Mouse (Mus musculus): ENCODE data around the gene Ctss. TPM values are rescaled to one million over a fixed set of nuclear protein-coding genes. Genes with fewer than 3 reads are reported as not detected.

Gene Ctss
- polyA plus RNA-seq, 1 experiment from 2014 or later: 13.4 TPM

GRCm38 (mm10) chr3:95516614-95517041 is 10.0 kb upstream of the Ctss start:
- Histone ChIP-seq H3K27ac (replicated peaks) (peak overlapping the region; percentile 31; the same call in 1 of the 2 replicates), H3K4me2 (no peak overlapping the region), H3K4me1 (peaks cover 12% of the 10 kb centered on the region), H3K4me3 (no peak overlapping the region), H3K9me3 (no peaks in the 10 kb centered on the region), H3K27me3 (replicated peaks) (no peaks in the 10 kb centered on the region), H3K36me3 (no peaks in the 10 kb centered on the region), H3K9ac (no peak overlapping the region)
- ATAC-seq (ENCODE audit: extremely low read depth, insufficient number of reproducible peaks, low FRiP score, low TSS enrichment): no peak
- 59% methylated on average over 3 of the region's 3 CpGs for WGBS

DNA sequence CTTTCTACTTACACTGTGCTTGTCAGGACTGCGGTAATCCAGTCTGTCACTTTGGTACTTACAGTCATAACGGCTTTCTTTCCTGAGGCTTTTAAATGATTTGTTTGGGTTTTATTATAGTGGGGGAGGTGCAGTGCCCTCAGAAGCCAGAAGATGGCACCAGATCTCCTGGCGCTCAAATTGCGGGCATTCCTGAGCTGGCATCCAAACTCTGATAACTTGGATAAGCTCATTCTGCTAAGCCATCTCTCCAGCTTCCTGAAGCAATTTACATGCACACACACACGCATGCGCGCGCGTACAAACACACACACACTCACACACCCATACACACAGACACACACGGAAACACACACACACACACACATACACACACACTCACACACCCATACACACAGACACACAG is 9.1 kb upstream of the Ctss start:
- whole genome bisulfite sequencing: 20% methylated on average over 10 of the region's 10 CpGs
- Histone ChIP-seq H3K36me3 (no peaks in the 10 kb centered on the region), H3K9me3 (no peaks in the 10 kb centered on the region), H3K4me2 (peak overlapping the region; percentile 34; the same call in 1 of the 2 replicates), H3K27ac (replicated peaks) (peak overlapping the region; percentile 31), H3K9ac (peak overlapping the region; percentile 37; the same call in 1 of the 2 replicates), H3K27me3 (replicated peaks) (no peaks in the 10 kb centered on the region), H3K4me1 (peaks cover 12% of the 10 kb centered on the region), H3K4me3 (no peak overlapping the region)
- ATAC-seq (ENCODE audit: extremely low read depth, insufficient number of reproducible peaks, low FRiP score, low TSS enrichment): no peak

DNA sequence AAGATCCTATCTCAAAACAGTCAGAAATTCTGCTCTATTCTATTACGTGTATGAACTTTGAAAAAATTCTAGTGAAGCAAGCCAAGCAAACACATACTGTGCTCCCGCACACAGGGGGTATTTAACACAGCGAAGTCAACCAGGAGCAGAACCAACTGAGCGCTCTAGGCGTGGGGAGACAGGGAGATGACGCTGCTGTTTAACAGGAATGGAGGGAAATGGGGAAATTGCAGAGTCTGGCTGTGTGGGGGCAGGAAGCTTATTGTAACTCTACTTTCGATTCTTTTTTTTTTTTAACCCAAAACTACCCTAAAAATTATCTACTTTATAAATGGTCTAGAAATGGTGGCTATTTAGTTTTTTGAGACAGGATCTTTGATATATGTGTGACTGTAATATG is 7.7 kb upstream of the Ctss start:
- peak overlapping the region; percentile 39; the same call in 1 of the 2 replicates for H3K27ac ChIP-seq (replicated peaks)
- peaks cover 18% of the 10 kb centered on the region for H3K4me1 ChIP-seq
- ATAC-seq (ENCODE audit: extremely low read depth, insufficient number of reproducible peaks, low FRiP score, low TSS enrichment): no peak
- H3K9me3 ChIP-seq: no peaks in the 10 kb centered on the region
- no peak overlapping the region for H3K4me3 ChIP-seq
- no peak overlapping the region for H3K9ac ChIP-seq
- H3K27me3 ChIP-seq (replicated peaks): no peaks in the 10 kb centered on the region
- WGBS: 70% methylated on average over 7 of the region's 7 CpGs
- H3K4me2 ChIP-seq: no peak overlapping the region
- H3K36me3 ChIP-seq: no peaks in the 10 kb centered on the region

GRCm38 (mm10) chr3:95519315-95519714 is 7.3 kb upstream of the Ctss start:
- peak; percentile 37; the same call in 1 of the 2 replicates for ATAC-seq (ENCODE audit: extremely low read depth, insufficient number of reproducible peaks, low FRiP score, low TSS enrichment)
- H3K27me3 ChIP-seq (replicated peaks): no peaks in the 10 kb centered on the region
- H3K4me1 ChIP-seq: peaks cover 21% of the 10 kb centered on the region
- 61% methylated on average over 2 of the region's 2 CpGs for WGBS
- H3K4me3 ChIP-seq: no peak overlapping the region
- H3K4me2 ChIP-seq: no peak overlapping the region
- H3K36me3 ChIP-seq: no peaks in the 10 kb centered on the region
- peak overlapping the region; percentile 39; the same call in 1 of the 2 replicates for H3K27ac ChIP-seq (replicated peaks)
- no peaks in the 10 kb centered on the region for H3K9me3 ChIP-seq
- H3K9ac ChIP-seq: no peak overlapping the region

DNA sequence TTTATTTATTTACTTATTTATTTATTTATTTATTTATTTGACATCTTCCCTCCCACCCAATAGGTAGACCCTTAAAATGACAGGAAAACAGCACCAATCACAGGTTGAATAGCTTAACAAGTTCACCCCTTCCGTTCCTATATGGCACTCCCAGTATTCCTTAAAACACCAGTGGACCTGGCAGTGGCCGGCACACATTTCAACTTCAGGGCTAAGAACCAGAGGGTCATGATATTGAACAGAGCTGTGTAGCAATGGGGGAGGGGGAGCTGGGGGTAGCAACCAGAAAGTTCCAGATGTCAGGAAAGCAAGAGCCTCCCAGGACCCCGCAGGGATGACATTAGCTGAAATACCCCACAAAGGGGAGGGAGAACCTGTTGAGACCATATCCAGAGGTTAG is 6.5 kb upstream of the Ctss start:
- Histone ChIP-seq H3K36me3 (no peaks in the 10 kb centered on the region), H3K27ac (replicated peaks) (no peak overlapping the region)

DNA sequence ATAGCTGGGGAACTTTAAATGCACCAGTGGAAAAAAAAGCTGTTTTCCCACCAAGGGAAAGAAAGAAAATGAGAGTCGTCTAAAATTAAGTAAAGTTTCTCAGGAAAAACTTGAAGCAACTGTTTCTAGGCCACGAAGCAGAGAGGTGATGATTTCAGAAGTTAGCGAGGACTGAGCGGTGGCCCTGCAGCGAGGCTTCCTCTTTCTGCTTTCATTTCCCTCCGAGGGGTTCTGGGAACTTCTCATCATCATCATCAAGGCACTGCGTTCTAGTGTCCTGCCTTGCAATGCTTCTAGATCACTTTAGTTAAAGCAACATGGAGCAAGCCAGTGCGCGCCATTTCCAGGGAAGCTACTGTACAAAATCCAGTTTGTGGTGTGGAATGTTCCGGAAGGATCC is 5.4 kb upstream of the Ctss start:
- ATAC-seq (ENCODE audit: extremely low read depth, insufficient number of reproducible peaks, low FRiP score, low TSS enrichment): no peak
- Histone ChIP-seq H3K4me1 (peaks cover 21% of the 10 kb centered on the region), H3K36me3 (no peaks in the 10 kb centered on the region), H3K4me3 (no peak overlapping the region), H3K9ac (no peak overlapping the region), H3K4me2 (no peak overlapping the region), H3K27me3 (replicated peaks) (no peaks in the 10 kb centered on the region), H3K27ac (replicated peaks) (0 out of 2 replicates have a peak overlapping the region, but pooled peaks have one; percentile 15), H3K9me3 (no peaks in the 10 kb centered on the region)
- whole genome bisulfite sequencing: 85% methylated on average over 10 of the region's 10 CpGs

More for the DNA sequence above, 6.5 kb upstream of the Ctss start:
- Histone ChIP-seq H3K9me3 (no peaks in the 10 kb centered on the region), H3K4me1 (peaks cover 21% of the 10 kb centered on the region), H3K4me3 (no peak overlapping the region), H3K9ac (no peak overlapping the region), H3K4me2 (no peak overlapping the region), H3K27me3 (replicated peaks) (no peaks in the 10 kb centered on the region)
- 77% methylated on average over 3 of the region's 3 CpGs for WGBS
- ATAC-seq (ENCODE audit: extremely low read depth, insufficient number of reproducible peaks, low FRiP score, low TSS enrichment): no peak

GRCm38 (mm10) chr3:95523662-95524061 is 2.9 kb upstream of the Ctss start:
- Histone ChIP-seq H3K4me1 (0 out of 2 replicates have a peak, but pooled peaks cover 8% of the 10 kb centered on the region), H3K27me3 (replicated peaks) (no peaks in the 10 kb centered on the region), H3K27ac (replicated peaks) (peak overlapping the region; percentile 59; the same call in 1 of the 2 replicates), H3K4me3 (no peak overlapping the region), H3K9ac (no peak overlapping the region), H3K4me2 (no peak overlapping the region), H3K36me3 (no peaks in the 10 kb centered on the region), H3K9me3 (no peaks in the 10 kb centered on the region)
- WGBS: 32% methylated on average over 3 of the region's 3 CpGs
- no peak for ATAC-seq (ENCODE audit: extremely low read depth, insufficient number of reproducible peaks, low FRiP score, low TSS enrichment)

GRCm38 (mm10) chr3:95524673-95525072 is 1.9 kb upstream of the Ctss start:
- 62% methylated on average over 2 of the region's 2 CpGs for WGBS
- Histone ChIP-seq H3K4me2 (no peak overlapping the region), H3K27ac (replicated peaks) (no peak overlapping the region), H3K9ac (no peak overlapping the region), H3K9me3 (no peaks in the 10 kb centered on the region), H3K36me3 (no peaks in the 10 kb centered on the region), H3K4me1 (0 out of 2 replicates have a peak, but pooled peaks cover 8% of the 10 kb centered on the region), H3K4me3 (no peak overlapping the region), H3K27me3 (replicated peaks) (no peaks in the 10 kb centered on the region)
- ATAC-seq (ENCODE audit: extremely low read depth, insufficient number of reproducible peaks, low FRiP score, low TSS enrichment): no peak

- Histone ChIP-seq H3K9ac (no peak overlapping the region), H3K4me1 (0 out of 2 replicates have a peak, but pooled peaks cover 8% of the 10 kb centered on the region), H3K27ac (replicated peaks) (no peak overlapping the region), H3K9me3 (no peaks in the 10 kb centered on the region), H3K4me2 (no peak overlapping the region), H3K36me3 (no peaks in the 10 kb centered on the region), H3K27me3 (replicated peaks) (no peaks in the 10 kb centered on the region), H3K4me3 (no peak overlapping the region)
- no peak for ATAC-seq (ENCODE audit: extremely low read depth, insufficient number of reproducible peaks, low FRiP score, low TSS enrichment)
These were observed 475 bp upstream of the Ctss start for GRCm38 (mm10) chr3:95526111-95526510.

DNA sequence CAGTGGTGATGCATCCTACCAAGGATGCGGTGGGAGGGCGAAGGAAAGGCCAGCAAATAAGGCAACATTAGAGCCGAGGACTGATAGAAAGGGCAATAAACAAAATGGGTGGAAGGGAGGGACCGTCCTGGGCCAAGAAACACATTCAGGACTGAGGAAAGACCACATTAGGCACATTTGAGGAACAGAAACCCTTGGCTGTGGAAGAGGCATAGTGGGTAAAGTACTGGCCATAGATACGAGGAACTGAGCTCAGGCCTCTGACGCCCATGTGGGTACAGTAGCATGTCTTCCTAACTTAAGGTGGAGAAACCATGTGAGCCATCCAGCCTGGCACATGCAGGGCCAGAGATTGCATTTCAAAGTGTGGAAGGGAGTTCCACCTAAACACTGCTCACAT is 3.2 kb downstream of the Ctss start:
- ATAC-seq (ENCODE audit: extremely low read depth, insufficient number of reproducible peaks, low FRiP score, low TSS enrichment): no peak
- H3K9me3 ChIP-seq: no peaks in the 10 kb centered on the region
- no peaks in the 10 kb centered on the region for H3K36me3 ChIP-seq
- H3K4me1 ChIP-seq: no peaks in the 10 kb centered on the region
- no peak overlapping the region for H3K9ac ChIP-seq
- WGBS: 80% methylated on average over 6 of the region's 6 CpGs
- no peak overlapping the region for H3K4me3 ChIP-seq
- no peaks in the 10 kb centered on the region for H3K27me3 ChIP-seq (replicated peaks)
- H3K27ac ChIP-seq (replicated peaks): no peak overlapping the region
- no peak overlapping the region for H3K4me2 ChIP-seq

DNA sequence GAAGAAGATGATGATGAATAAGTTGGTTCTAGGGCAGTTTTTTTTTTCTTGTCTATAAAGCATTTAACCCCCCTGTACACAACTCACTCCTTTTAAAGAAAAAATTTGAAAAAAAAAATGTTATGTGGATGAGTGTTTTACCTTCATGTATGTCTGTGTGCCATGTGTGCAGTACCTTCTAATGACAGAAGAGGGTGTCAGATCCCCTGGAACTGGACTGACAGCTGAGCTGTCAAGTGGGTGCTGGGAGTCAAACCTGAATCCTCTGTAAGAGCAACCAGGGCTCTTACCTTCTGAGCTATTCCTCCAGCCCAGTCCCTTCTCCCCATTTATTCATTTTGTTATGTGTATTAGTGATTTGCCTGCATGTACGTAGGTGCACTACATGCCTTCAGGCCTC is 4.4 kb downstream of the Ctss start:
- Histone ChIP-seq H3K27ac (replicated peaks) (no peak overlapping the region), H3K9ac (no peak overlapping the region), H3K36me3 (no peaks in the 10 kb centered on the region), H3K9me3 (no peaks in the 10 kb centered on the region), H3K4me3 (no peak overlapping the region), H3K27me3 (replicated peaks) (no peaks in the 10 kb centered on the region), H3K4me2 (no peak overlapping the region), H3K4me1 (no peaks in the 10 kb centered on the region)
- WGBS: 81% methylated on average over 1 of the region's 1 CpGs
- ATAC-seq (ENCODE audit: extremely low read depth, insufficient number of reproducible peaks, low FRiP score, low TSS enrichment): no peak

- H3K36me3 ChIP-seq: no peaks in the 10 kb centered on the region
- H3K27ac ChIP-seq (replicated peaks): no peak overlapping the region
- H3K4me2 ChIP-seq: no peak overlapping the region
- H3K27me3 ChIP-seq (replicated peaks): no peaks in the 10 kb centered on the region
- no peak overlapping the region for H3K9ac ChIP-seq
- no peaks in the 10 kb centered on the region for H3K9me3 ChIP-seq
- ATAC-seq (ENCODE audit: extremely low read depth, insufficient number of reproducible peaks, low FRiP score, low TSS enrichment): no peak
- no peaks in the 10 kb centered on the region for H3K4me1 ChIP-seq
- no peak overlapping the region for H3K4me3 ChIP-seq
- WGBS: 89% methylated on average over 5 of the region's 5 CpGs
These were observed 6.8 kb downstream of the Ctss start for GRCm38 (mm10) chr3:95533364-95533763.

Measured in heart, embryonic 13.5 days (tissue).